Mouse (Mus musculus) erythroblast, adult 5-6 weeks (primary cell): Measurements from ENCODE around the gene Paqr7. TPM values are rescaled to one million over a fixed set of nuclear protein-coding genes. Genes with fewer than 3 reads are reported as not detected.
A peak's percentile ranks its signal among the peaks of the same experiment; 100 is the strongest.

ENCODE experiments used
- ATAC-seq: replicated peaks from 2 replicates; pipeline ENCODE4 v1.8.0; 2016; ENCODE audit warnings: moderate number of reproducible peaks, mild to moderate bottlenecking, moderate TSS enrichment, inconsistent platforms; ENCODE audit not compliant: poor library complexity, low FRiP score, severe bottlenecking
- total RNA-seq, 2 experiments: library from RNA; stranded (forward) in 1 of 2; stranded (reverse) in 1 of 2; fragments of 150-400 nt in 1 of 2; fragments of 200-764, 138-1000 nt in 1 of 2; gene quantifications; 2 replicates each; pipeline versions ENCODE4 v1.2.3 to v1.2.4; 2015 to 2017; ENCODE audit warnings: low replicate concordance in 2 of 2

The Paqr7 gene
- total RNA-seq (2015; ENCODE audit: low replicate concordance) = 1.7 and 4.4 TPM in 2 replicates
- 2.1 and 7.8 TPM in 2 replicates for total RNA-seq (2017; ENCODE audit: low replicate concordance)

DNA sequence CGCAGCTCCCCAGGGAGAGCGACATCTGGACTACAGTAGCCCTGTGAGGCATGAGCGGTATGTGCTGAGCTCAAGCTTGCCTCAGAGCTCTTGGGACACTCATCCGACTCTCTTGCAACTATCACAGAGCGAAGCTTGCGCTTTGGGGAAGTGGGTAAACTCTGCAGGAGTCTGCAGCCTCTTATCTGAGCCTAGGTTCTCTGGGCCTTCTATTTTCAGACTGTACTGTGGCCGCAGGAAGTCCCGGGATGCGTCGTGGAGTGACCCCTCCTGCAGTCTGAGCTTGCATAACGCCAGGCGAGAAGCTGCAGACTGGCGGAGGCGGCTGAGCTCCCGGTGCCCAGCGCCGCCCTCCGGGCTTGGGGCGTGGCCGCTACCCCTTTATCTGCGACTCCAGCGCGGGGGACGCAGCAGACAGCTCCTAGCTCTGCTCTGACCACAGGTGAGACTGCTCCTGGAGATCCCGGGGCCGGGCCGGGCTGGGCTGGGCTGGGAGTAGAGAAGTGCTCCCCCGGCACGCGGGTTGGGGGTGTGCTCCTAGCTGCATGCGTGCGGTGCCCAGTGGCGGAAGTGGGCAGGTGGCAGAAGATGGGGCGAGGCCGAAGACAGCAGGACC lies at the start of gene Paqr7:
Paqr7 (plus strand) TSS at position 103 of the 616 bp plus-strand sequence.
- ATAC-seq = peak; percentile 87

DNA sequence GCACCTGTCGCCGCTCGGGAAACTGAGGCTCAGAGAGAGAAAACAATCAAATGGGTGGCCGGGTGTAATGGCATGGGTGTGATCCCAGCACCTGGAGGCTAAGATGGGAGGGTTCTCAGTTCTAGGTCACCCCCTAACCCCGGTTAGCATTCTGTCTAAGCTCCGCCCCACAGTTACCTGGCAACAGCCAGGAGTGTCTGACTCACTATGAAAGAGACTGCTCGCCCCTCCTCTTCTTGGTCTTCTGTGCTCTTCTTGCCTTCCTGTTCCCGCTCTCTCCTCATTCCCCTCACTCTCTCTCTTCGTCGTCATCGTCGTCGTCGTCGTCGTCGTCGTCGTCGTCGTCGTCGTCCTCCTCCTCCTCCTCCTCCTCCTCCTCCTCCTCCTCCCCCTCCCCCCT lies 48.5 kb upstream of the Paqr7 start:
- no peak for ATAC-seq

DNA sequence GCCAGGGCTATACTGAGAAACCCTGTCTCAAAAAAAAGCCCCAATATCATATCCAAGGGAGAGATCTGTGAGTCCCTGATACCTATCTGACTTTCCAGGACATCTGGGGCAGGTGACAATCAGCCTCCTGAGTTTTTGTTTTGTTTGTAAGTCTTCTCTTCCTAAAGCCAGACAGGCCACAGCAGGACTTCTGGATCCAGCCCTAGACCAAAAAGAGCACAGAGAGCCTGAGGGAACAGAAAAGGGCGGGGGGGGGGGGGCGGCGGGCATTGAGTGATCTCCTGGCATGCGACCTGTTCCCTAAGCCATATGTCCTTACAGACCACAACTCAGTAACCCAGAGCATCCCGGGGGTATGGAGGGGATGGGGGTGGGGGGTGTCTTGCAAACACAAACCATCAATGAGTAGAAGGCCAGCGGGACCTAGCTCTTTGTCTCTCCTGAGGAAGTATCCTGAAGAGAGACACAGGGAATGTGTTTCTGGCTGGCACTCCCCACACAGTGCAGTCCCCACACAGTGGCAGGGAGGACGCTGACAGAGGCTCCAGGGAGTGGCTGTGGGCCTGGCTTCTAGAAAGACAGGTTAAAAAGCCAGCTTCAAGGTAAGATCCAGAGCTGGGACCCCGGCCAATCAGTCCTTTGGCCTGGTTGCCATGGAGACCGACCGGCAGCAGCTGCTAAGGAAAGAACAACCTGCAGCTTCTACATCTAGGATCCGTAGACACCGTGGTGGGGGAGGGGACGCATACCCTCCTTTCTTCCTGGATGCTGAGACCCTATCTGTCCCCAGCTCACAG lies 46.7 kb upstream of the Paqr7 start:
- ATAC-seq = no peak

DNA sequence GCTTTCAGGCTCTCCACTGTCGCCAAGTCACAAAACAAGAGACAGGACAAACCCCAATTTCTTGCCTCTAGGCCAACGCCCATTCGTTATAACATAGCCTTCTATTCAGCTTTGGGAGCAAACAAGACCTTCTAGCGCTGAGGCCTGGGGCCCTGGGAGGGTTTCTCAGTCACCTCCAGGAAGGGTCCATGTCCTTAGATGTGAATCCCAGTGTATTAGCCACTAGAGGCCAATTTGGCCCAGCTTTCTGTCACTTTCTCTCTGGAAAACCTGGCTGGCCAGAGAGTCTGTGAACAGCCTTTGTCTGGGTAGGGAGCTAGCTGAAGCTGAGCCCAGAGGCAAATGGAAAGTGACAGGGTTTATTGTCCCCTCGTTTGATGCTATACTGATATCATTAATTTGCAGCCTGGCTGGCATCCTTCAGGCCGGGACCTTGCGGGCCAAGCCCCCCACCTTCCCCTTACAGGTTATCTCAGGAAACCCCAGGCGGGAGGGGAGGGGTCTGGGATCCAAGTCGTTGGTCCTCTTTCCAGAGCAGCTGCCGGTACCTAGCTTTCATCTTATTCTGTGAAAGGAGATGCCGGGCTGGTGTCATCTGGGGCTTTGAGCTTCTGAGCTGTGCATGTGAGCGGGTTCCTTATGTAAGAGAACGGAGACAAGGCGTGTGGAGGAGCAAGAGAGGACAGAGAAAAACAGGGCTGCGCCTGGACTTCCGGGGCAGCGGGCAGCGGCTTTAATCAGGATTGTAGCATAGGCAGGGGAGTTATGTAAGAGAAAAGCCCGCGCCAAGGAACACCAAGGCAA lies 45.9 kb upstream of the Paqr7 start:
- no peak for ATAC-seq

DNA sequence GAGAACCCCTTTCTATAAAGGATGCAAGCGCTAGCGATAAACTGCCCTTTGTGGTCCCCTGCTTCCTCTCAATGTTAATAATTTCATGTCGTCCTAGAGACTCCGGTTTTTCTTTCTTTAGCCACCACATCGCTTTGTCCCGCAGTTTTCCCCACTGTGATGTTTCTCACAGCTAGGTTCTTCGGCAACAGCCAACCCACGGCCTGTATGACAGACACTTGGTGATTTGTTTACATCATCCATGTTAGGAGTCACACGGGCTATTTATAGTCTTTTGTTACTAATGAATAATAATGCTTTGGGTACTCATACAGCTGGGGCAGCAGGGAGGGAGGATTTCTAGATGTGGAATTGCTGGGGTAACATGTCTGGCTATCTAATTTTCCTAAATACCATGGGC lies 45.0 kb upstream of the Paqr7 start:
- no peak for ATAC-seq

DNA sequence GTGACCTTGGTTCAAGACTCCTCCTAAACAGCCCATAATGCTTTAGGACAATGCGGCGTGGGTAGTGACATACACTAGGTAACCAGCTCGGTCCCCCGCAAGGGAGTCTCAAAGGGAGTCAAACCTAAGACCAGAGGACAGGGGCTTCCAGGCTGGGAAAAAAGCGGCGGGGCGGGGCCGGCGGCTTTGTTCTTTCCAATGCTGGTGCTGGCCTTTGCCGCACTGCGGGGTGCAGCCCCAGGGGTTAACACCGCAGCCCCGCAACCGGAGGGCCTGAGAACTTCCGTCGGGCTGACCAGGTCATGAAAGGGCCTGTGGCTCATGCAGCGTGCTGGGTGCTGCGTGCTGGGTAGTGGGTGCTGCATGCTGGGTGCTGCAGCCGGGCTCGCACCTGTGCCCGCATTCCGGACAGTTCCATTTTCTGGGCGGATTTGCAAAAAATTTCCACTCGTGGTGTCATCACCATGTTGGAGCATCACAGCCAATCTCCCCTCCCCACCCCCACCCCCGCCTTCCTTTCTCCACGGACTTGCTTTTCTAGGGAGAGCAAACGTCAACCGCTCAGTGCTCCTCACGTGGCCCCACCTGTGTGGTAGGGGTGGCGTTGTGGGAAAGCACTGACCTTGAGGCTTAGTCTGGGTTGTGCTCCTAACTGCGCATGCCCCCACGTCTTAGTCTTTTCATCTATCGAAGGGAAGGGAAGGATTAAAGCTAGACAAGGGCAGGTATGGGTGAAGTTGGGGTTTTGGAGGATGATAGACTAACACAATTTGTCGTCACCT lies 42.7 kb upstream of the Paqr7 start:
- no peak for ATAC-seq

DNA sequence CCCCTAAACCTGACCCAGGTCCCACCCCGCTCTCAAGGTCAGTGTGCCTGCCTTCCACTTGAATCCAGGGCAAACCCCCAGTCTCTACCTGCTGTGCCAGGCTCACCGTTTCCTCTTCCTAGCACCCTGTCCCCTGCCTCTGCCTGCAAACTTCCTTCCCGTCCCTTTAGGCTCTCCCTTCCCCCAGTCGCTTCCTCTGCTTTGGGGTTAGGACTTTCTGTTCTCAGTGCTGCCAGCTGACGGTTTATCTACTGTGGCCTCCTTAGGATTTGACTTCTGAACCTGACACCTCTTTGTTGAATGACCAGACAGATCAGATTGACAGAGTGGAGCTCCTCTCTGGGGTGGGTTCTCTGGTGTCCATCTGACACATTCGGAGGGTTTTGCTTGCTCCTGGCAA lies 41.2 kb upstream of the Paqr7 start:
- ATAC-seq = no peak

DNA sequence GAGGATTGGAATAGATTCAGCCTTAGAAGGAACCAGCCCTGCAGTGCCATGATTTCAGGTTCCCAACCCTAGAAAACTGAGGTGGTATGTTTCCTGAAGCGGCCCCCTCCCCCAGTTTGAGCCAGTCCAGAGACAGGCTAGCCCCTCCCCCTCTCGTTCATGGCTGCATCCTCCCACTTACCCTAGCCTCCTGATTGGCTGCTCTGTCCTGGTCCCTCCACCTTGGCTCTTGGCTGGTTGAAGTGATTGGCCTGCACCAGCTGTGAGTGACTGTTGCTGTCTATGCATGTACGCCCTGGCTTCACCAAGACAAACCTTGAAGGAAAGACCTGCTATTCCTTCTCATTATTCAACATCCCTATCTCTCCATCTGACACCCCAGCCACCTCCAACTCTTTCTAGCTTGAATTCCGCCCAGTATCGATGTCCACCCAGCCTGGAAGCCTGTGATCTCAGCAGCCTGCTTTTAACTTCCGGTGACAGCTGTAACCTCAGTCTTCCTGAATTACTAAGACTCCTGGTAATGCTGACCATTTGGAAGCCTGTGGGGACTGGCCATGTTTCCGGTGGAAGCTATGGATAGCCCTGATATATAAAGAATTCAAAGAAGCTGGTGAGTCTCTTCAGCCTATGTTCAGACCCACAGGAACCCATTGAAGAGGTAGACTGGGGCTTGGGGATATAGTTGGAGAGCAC lies 39.2 kb upstream of the Paqr7 start:
- no peak for ATAC-seq

DNA sequence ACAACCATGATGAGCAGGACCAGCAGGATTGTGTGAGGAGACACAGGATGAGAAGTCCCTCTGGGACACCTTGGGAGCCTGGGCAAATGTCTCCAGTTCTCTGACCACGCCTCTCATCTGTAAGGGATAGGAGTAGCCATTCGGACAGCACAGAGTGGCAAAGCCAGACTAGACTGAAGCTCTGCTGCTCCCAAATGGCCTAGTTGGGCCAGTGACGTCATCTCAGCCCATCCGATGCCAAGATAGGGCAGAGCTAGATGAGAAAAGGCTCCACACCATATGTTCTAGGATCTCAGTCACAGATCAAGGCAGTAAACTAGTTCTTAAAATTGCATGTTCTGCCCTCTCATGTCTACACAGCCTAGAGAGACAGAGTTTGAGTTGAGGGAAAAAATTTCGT lies 37.6 kb upstream of the Paqr7 start:
- ATAC-seq = no peak

DNA sequence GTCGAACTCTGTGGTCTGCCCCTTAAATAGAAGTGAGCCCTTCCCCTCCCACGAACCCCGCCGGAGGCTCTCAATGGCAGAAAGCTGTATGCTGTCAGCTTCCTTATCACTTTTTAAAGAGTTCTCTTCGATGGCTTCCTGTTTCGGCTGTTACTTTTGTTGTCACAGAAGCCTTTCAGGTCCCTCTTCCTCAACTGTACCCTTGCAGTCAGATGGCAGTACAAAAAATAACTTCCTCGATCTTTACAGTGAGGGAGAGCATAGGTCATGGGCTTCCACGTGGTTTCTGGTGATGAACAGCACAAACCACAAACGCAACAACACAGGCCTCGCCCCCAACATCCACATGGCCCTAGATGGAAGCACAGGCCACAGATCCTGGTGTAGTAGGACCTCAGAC lies 36.2 kb upstream of the Paqr7 start:
- no peak for ATAC-seq

DNA sequence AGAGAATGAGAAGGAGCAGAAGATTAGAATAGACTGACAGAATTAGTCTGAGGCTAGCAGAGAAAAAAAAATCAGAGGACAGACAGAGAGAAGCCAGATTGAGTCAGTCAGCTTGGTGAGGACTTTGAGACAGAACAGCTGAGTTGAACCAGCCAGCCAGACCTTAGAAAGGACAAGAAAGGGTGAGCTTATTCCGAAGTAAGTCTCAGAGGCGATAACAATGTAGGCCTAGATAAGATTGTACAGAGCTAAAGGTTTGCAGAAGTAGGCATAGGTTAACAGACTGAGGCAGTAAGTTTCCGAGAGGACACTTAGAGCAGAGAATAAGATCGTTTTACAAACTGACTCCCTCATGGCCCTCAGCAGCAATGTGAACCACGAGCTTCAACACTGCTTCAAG lies 35.2 kb upstream of the Paqr7 start:
- ATAC-seq = no peak

DNA sequence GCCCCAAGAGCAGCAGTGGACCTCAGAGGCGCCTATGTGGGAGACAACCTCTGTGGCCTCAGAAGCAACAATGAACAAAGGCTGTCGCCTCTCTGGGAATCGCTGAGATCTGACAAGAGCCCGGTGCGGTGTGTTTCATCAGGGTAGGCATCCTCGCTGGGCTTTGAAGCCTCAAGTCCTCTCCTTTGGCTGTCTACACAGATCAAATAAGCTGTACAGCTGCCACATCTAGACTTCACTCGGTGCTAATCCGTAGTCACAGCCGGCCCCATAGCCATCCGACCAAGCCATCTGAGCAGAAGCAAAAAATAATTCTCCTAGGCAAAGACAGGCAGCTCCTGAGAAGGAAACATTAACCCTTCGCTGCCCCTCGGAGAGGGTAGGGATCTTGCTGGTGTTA lies 30.7 kb upstream of the Paqr7 start:
- no peak for ATAC-seq

DNA sequence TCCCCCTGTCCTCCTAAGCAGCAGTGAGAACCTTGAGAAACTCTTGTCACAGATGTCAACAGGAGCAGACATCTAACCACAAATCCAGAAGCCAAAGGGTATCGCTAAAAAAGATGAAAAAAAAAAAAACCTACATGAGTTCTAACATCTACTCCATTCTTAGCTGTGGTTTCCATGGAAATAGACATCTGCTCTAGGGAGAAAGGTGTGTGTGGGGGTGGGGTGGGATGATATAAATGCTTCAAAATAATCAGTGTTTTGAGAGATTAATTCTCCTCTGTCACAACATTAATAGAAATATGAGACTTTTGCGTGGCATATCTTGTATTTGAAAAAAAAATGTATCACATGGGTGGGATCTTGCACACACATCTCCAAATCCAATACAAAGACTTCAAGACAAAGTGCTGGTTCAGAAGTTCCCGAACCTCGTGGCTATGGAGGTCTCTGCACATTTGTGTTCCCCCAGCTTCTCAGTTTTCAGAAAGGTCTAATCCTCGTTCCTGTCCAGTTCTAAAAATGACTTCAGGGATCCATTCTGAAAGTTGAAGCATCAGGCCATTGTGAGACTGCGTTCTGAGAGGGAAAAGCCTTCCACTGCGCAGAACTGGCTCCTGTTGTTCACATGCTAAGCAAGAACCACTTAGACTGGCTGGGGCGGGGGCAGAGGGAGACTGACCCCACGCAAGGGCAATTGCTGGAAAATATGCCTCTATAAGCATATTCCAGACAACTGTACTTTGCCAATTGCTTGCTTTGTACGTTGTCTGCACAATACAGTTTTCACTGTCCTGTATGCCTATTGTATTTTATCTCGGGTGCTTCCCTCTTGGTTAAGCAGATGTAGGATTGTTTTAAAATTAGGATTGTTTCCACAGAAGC lies 29.9 kb upstream of the Paqr7 start:
- no peak for ATAC-seq

DNA sequence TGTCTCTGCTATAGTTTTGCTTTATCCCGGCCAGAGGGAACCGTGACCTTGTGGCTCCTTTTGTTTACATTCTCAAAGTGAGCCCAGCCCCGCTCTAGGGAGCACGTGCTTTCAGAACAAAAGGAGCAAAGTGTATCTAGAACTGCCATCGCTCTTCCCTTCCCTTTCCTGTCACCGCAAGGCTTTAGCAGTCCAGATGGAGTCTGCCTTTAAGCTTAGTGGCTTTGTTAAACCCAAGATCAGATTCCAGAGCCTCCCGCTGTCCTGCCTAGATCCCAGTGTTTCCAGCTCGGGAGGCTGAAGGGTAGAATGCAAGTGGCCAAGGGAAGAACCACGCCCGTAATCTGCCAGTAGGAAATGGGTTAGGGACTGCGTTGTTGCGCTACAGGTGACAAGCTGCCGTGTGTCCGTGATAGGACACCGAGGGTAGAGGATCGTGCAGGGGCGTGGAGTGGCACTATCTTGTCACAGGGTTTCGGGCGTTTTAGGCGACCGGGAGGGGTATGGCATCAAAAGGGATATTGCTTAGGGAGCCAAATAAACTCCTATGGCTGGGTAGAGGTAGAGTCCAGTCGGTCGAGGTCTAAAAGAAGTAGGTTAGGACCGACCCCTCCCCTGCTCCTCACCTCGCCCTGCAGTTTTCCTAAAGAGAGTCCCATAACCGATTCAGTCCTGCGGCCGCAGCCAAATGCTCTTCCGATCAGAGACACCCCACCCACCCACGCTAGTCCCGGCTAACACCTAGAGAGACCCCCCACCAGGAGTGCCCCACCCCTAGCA lies 28.9 kb upstream of the Paqr7 start:
- ATAC-seq = peak; percentile 33

DNA sequence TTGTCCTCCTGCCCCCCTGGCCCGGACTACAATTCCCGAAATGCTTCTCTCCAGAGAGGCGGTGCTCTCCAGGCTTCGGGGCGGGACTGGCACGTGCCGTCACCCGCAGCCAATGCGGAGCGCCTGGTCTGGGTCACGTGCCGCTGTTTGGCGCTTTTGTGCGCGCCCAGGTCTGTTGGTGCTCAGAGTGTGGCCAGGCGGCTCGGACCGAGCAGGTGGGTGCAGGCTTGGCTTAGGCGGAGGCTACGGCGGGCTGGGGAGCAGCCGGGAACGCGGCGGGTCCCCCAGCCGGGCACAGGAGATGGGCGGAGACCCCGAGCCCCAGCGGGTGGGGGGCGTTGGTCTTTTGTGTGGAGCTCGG lies 28.3 kb upstream of the Paqr7 start, which contains the start of gene Stmn1:
Stmn1 (plus strand) TSS at position 106 of the 361 bp plus-strand sequence.
- peak; percentile 90 for ATAC-seq

DNA sequence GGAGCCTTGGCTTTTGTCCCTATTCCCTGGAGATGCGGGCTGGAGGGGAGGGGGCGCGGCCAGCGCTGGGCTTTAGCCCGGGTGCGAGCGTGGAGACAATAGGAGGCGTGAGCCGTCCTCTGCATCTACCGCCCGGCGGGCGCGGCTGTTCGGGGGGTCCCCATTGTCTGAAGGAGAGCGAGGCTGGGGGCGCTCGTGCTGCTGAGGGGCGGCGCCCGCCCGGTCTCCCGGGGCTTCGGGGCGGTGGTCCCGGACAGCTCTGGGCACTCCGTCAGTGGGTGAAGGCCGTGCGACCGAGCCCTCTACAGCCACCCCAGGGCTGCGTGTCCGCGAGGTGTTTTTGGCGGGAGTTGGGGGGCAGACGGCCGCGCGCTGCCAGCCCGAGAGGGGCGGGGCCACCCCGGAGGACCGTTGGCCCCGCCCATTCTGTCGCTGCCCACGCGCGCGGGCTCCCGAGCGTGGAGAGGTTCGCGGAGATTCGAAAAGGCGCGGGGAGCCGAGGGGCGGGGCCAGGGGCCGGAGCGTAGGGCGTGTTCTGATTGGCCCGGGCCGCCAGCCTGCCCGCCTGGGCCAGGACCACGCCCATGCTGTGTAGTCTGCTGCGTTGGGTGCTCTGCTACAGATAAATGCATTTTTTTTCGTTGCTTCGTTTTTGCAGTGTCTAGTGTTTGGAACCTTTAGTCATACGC lies 27.8 kb upstream of the Paqr7 start:
- ATAC-seq = peak; percentile 87

DNA sequence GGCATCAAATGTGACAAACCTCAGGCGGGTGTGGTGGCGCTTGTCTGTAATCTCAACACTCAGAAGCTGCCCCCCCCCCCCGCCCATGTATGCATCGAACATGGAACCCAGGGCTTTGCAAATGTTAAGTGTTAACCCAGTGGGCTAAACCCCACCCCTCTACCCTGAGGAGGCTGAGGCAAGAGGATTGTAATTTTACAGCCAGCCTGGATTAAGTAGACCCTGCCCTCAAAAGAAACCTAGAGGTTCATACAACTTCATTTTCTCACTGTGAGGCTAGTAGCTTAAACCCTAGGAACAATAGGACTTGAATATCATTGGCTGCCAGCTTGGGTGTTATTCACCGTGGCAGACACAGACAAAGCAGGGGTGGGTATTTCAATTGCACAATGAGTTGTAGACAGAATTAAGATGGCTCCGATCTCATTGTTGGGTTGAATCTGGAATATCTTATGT lies 27.1 kb upstream of the Paqr7 start:
- peak; percentile 18 for ATAC-seq
